In genomic region chr2:72389942-72390341, GRCm38 (mm10) we compare ENCODE assay signal across 8 mouse cellular contexts.
DNase-seq lines count a peak whose midpoint lies in the region; ATAC-seq and TF ChIP-seq lines count a peak whose summit lies in the region.

No protein-coding gene starts in this region.

- peak; percentile 87 for ATAC-seq in erythroblast, adult 5-6 weeks (replicated peaks; ENCODE audit: low FRiP score, poor library complexity, severe bottlenecking)
- peak; percentile 57 for ATAC-seq in heart, embryonic 14.5 days (ENCODE audit: insufficient number of reproducible peaks, insufficient read depth, low FRiP score, low read depth)
- peak; percentile 81 for ATAC-seq in lung, postnatal 0 days

- peak; percentile 67 for TF ChIP-seq RAD21 in MEL (IDR thresholded peaks at IDR 0.05; ENCODE audit: low read depth, low read length)

- no peak overlapping the region for H3K27ac ChIP-seq in MEL (ENCODE audit: control insufficient read depth, low read depth, low read length)
- peak overlapping the region; percentile 39 to 75; a peak in 3 of 4 replicates for H3K27ac ChIP-seq in heart, embryonic 14.5 days (replicated peaks in 1 of 2; ENCODE audit: control insufficient read depth in 1 of 2, insufficient read depth in 1 of 2, low read depth in 2 of 2, low read length in 2 of 2)
- H3K27ac ChIP-seq in lung, postnatal 0 days (ENCODE audit: low read length), result no peak overlapping the region

- H3K36me3 ChIP-seq in MEL (ENCODE audit: control insufficient read depth in 1 of 2, insufficient read depth in 2 of 2, low read length in 2 of 2), result no peaks in the 10 kb centered on the region
- peaks cover 49% of the 10 kb centered on the region for H3K36me3 ChIP-seq in heart, embryonic 14.5 days (ENCODE audit: control insufficient read depth, insufficient read depth, low read length)
- no peaks in the 10 kb centered on the region for H3K36me3 ChIP-seq in lung, postnatal 0 days (ENCODE audit: insufficient read depth, low read length)

- H3K4me1 ChIP-seq in MEL (ENCODE audit: control insufficient read depth in 1 of 2, insufficient read depth in 2 of 2, low read length in 2 of 2), result no peaks in the 10 kb centered on the region
- H3K4me1 ChIP-seq in heart, embryonic 14.5 days (ENCODE audit: control insufficient read depth in 2 of 2, insufficient read depth in 2 of 2, low read length in 2 of 2), result peaks cover 6 to 23% of the 10 kb centered on the region in 2 experiments
- no peaks in the 10 kb centered on the region for H3K4me1 ChIP-seq in lung, postnatal 0 days (ENCODE audit: insufficient read depth, low read depth, low read length)

- no peaks in the 10 kb centered on the region for H3K9me3 ChIP-seq in MEL (replicated peaks; ENCODE audit: insufficient read depth, low read length)
- no peaks in the 10 kb centered on the region for H3K9me3 ChIP-seq in heart, embryonic 14.5 days (ENCODE audit: control insufficient read depth, low read length)
- H3K9me3 ChIP-seq in lung, postnatal 0 days (ENCODE audit: low read length), result no peaks in the 10 kb centered on the region

- no peak overlapping the region for H3K4me3 ChIP-seq in MEL (ENCODE audit: control insufficient read depth in 1 of 2, insufficient read depth in 1 of 2, low read depth in 2 of 2, low read length in 2 of 2)
- H3K4me3 ChIP-seq in heart, embryonic 14.5 days (ENCODE audit: control insufficient read depth in 1 of 2, insufficient read depth in 1 of 2, low read depth in 1 of 2, low read length in 2 of 2), result no peak overlapping the region
- H3K4me3 ChIP-seq in lung, postnatal 0 days (ENCODE audit: low read depth, low read length), result no peak overlapping the region

- TF ChIP-seq CTCF in MEL (IDR thresholded peaks at IDR 0.05 in 2 of 3, conservative IDR thresholded peaks at IDR 0.05 in 1 of 3; ENCODE audit: control insufficient read depth in 1 of 3, insufficient read depth in 1 of 3, low read depth in 2 of 3, low read length in 3 of 3, poor library complexity in 1 of 3, severe bottlenecking in 1 of 3), result peak; percentile 90 to 99 (median 92)
- peak; percentile 99 for TF ChIP-seq CTCF in lung, postnatal 0 days (IDR thresholded peaks at IDR 0.05)

- peak; percentile 76 for DNase-seq in MEL (ENCODE audit: low read depth, low spot score)
- DNase-seq in brain, adult 2 months (ENCODE audit: low read depth, low spot score), result peak; percentile 91
- DNase-seq in layer of hippocampus, adult 8-10 months (ENCODE audit: low spot score in 2 of 2), result peak; percentile 68 to 86
- DNase-seq in lung, postnatal 0 days (ENCODE audit: low spot score), result peak; percentile 93
- peak; percentile 73 for DNase-seq in right cerebral cortex, postnatal 14 days
- DNase-seq in urinary bladder, postnatal 25 days (ENCODE audit: low spot score), result peak; percentile 72

- no peaks in the 10 kb centered on the region for H3K27me3 ChIP-seq in MEL (ENCODE audit: control insufficient read depth in 1 of 2, insufficient read depth in 2 of 2, low read length in 2 of 2)
- H3K27me3 ChIP-seq in heart, embryonic 14.5 days (ENCODE audit: control insufficient read depth, insufficient read depth, low read length), result no peaks in the 10 kb centered on the region
- H3K27me3 ChIP-seq in lung, postnatal 0 days (replicated peaks; ENCODE audit: insufficient read depth, low read length), result no peaks in the 10 kb centered on the region

- no peak for TF ChIP-seq EP300 in MEL (IDR thresholded peaks at IDR 0.05; ENCODE audit: low read depth in 1 of 2, low read length in 2 of 2)
- TF ChIP-seq EP300 in lung, postnatal 0 days (IDR thresholded peaks at IDR 0.05), result no peak

- H3K79me2 ChIP-seq in MEL (ENCODE audit: control insufficient read depth, insufficient read depth, low read length, poor library complexity), result no peaks in the 10 kb centered on the region

- peak overlapping the region; percentile 34; the same call in 1 of the 2 replicates for H3K4me2 ChIP-seq in heart, embryonic 14.5 days (ENCODE audit: low read length)
- H3K4me2 ChIP-seq in lung, postnatal 0 days (replicated peaks; ENCODE audit: low read depth, low read length), result no peak overlapping the region

- no peak overlapping the region for H3K9ac ChIP-seq in MEL (ENCODE audit: control insufficient read depth, low read depth, low read length, poor library complexity, severe bottlenecking)
- H3K9ac ChIP-seq in heart, embryonic 14.5 days (ENCODE audit: low read length), result no peak overlapping the region; the same call in 1 of the 2 replicates
- no peak overlapping the region for H3K9ac ChIP-seq in lung, postnatal 0 days (replicated peaks; ENCODE audit: low read depth)

- WGBS in heart, embryonic 14.5 days, result 11% methylated on average over 9 of the region's 9 CpGs
- 14% methylated on average over 9 of the region's 9 CpGs for WGBS in lung, postnatal 0 days

- TF ChIP-seq POLR2A in MEL (IDR thresholded peaks at IDR 0.05; ENCODE audit: control insufficient read depth in 1 of 2, insufficient read depth in 1 of 2, low read depth in 1 of 2, low read length in 2 of 2, poor library complexity in 1 of 2), result no peak

TF ChIP-seq in MEL, 35 proteins besides CTCF, POLR2A, EP300 and RAD21:
- TF ChIP-seq ZC3H11A (IDR thresholded peaks at IDR 0.05; ENCODE audit: low read depth, low read length) (peak; percentile 51), JUND (IDR thresholded peaks at IDR 0.05; ENCODE audit: low read depth, low read length) (no peak), SMC3 (IDR thresholded peaks at IDR 0.05; ENCODE audit: low read depth, low read length) (peak; percentile 89), UBTF (IDR thresholded peaks at IDR 0.05; ENCODE audit: borderline replicate concordance, insufficient read depth, low read depth, low read length) (no peak), TBP (IDR thresholded peaks at IDR 0.05; ENCODE audit: low read depth, low read length) (no peak), KAT2A (conservative IDR thresholded peaks at IDR 0.05; ENCODE audit: low read depth, low read length) (no peak)
TF ChIP-seq in MEL: peak in this region for 2.

Comparison
In these comparisons a context has a peak if more than half of its experiments do, and no peak if none do; other contexts are left out.
1. H3K27ac ChIP-seq: peak in heart, embryonic 14.5 days (2 of 2); none in MEL (single experiment) and lung, postnatal 0 days (single experiment).
2. Peak in every context shown above with its lines, with median percentiles within 50 percentile points of each other: DNase-seq and ATAC-seq.